Mouse (Mus musculus) Patski (cell line): ENCODE measurements at regions not wholly inside any gene's neighbourhood (a gene's known extent, or its start where the extent isn't known, plus 50 kb on each side); places are given as distances from the start of the nearest gene placed in this dataset.

Experiments used
- ATAC-seq: fragments of 100-300 bp; one replicate; pipeline ENCODE4 v1.8.0; 2021
- CTCF ChIA-PET: fragments of 350-600 bp; sonication (Branson Sonifier 250); formaldehyde crosslinking; loops from one replicate; lab custom pipeline; 2022; ENCODE audit warnings: inconsistent platforms; lab: Charles Lee
- POLR2A ChIA-PET: fragments of 350-600 bp; sonication (Branson Sonifier 250); formaldehyde crosslinking; loops from one replicate; lab custom pipeline; 2022; ENCODE audit warnings: antibody characterized with exemption, inconsistent platforms; lab: Charles Lee
- DNase-seq: peaks from one replicate; pipeline ENCODE4 v3.0.0-alpha.2; 2011; ENCODE audit warnings: low read depth, low spot score
- H3K27me3 ChIP-seq: fragments of 371-371 bp; one replicate; pipeline ENCODE4 v1.5.1; 2021
- CTCF ChIP-seq: fragments of 100-300 bp; IDR thresholded peaks from one replicate; pipeline ENCODE4 v1.5.1; 2021
- in situ Hi-C: fragments of 300-500 bp; cut with MboI; formaldehyde crosslinking; loops from 3 replicates; pipeline ENCODE4 v1.11.1; 2018; ENCODE audit warnings: low pct_unique_long_range_greater_than_20kb, mixed read lengths

- POLR2A ChIA-PET, result no interaction called here
- CTCF ChIA-PET, result no interaction called here
- no peak for ATAC-seq
- no peak for TF ChIP-seq CTCF
- peaks cover 17% of the 10 kb centered on the region for H3K27me3 ChIP-seq
- DNase-seq, result no peak
- in situ Hi-C loops, result no loop called here
Measured at GRCm38 (mm10) chr16:65916831-65917230, 101.8 kb downstream of the Vgll3 start.

- POLR2A ChIA-PET, result no interaction called here
- CTCF ChIA-PET, result no interaction called here
- TF ChIP-seq CTCF, result no peak
Measured at GRCm38 (mm10) chr16:65925986-65926385, 110.9 kb downstream of the Vgll3 start.

GRCm38 (mm10) chr16:65963829-65964228 lies 148.8 kb downstream of the Vgll3 start:
- POLR2A ChIA-PET, result no interaction called here
- in situ Hi-C loops, result no loop called here
- ATAC-seq (no peak), DNase-seq (no peak)
- TF ChIP-seq CTCF, result no peak
- CTCF ChIA-PET, result no interaction called here
- H3K27me3 ChIP-seq, result peaks cover 57% of the 10 kb centered on the region

More at GRCm38 (mm10) chr16:65925986-65926385, 110.9 kb downstream of the Vgll3 start:
- peaks cover 25% of the 10 kb centered on the region for H3K27me3 ChIP-seq
- ATAC-seq, result no peak
- in situ Hi-C loops, result no loop called here
- DNase-seq, result no peak

DNA sequence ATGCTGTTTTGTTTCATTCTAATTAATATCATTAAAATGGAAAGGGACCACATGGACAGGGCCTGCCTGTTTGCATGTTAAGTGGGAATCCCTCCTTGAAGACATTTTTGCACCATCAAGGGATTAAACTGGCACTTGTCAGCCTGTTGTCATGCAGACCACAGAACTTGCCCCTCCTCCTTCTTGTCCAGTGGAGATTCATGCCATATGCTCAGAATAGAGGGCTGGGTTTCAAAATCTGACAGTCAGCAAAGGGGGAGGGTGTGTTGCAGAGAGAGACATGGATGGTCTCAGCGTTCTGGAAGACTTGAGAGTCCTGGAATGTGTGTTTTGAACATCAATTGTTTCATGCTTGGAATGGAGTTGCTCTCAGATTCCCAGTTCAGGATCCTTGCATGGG lies 149.2 kb downstream of the Vgll3 start:
- CTCF ChIA-PET, result interaction anchor here (1.2 kb wide), 1 partner anchor 43 kb away, joined by 3 read pairs; no protein-coding TSS in a partner anchor
- no peak for TF ChIP-seq CTCF
- no peak for DNase-seq
- ATAC-seq, result no peak
- POLR2A ChIA-PET, result no interaction called here
- in situ Hi-C loops, result no loop called here
- peaks cover 60% of the 10 kb centered on the region for H3K27me3 ChIP-seq

- CTCF ChIA-PET, result no interaction called here
- DNase-seq (no peak), ATAC-seq (no peak)
- POLR2A ChIA-PET, result no interaction called here
- in situ Hi-C loops, result no loop called here
- peaks cover 41% of the 10 kb centered on the region for H3K27me3 ChIP-seq
- no peak for TF ChIP-seq CTCF
Measured at GRCm38 (mm10) chr16:65977075-65977474, 162.0 kb downstream of the Vgll3 start.

DNA sequence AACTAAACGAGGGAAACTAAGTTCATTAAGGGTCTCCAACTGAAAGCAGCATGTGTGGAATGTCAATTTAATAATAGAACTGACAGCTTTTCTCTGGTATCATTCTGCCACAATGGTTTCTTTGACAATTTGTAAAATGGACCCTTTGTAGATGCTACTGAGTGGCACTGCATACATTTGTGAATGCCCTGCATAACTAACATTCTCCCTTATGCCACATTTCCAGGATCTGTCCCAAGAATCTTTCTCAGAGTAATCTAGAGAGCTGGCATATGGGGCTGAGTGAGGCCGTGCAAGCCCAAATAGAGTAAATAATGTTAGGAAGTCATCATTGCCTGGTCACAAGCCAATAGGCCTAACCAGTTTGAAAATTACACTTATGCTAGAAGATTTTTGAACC lies 172.1 kb downstream of the Vgll3 start:
- H3K27me3 ChIP-seq, result peaks cover 10% of the 10 kb centered on the region
- POLR2A ChIA-PET, result no interaction called here
- in situ Hi-C loops, result no loop called here
- no peak for TF ChIP-seq CTCF
- DNase-seq, result no peak
- ATAC-seq, result no peak
- CTCF ChIA-PET, result interaction anchor here (0.7 to 1.6 kb wide), 3 partner anchors 10 to 21 kb away, joined by 3 read pairs; no protein-coding TSS in a partner anchor

DNA sequence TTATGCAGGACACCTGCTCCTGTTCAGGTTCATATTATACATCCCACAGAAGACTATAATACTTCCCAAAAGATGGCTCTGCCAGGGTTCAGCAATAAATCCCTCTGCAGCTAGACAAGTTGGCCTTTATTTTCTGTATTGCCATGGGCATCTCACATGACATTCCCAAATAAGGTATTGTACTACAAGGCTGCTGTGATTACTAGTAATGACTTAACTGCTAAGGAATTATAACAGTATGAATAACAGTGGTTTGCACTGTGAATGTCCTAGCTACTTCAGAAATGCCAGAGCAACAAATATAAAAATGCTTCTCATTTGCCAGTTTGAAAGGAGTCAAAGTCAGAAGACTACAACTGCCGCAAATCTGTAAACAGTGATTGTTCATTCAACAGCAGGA lies 184.3 kb downstream of the Vgll3 start:
- peak; percentile 98 for ATAC-seq
- no peak for DNase-seq
- no peak for TF ChIP-seq CTCF
- no peaks in the 10 kb centered on the region for H3K27me3 ChIP-seq
- POLR2A ChIA-PET, result no interaction called here
- in situ Hi-C loops, result no loop called here
- CTCF ChIA-PET, result interaction anchor here (1.9 kb wide), 1 partner anchor 214 kb away, joined by 10 read pairs; no protein-coding TSS in a partner anchor

DNA sequence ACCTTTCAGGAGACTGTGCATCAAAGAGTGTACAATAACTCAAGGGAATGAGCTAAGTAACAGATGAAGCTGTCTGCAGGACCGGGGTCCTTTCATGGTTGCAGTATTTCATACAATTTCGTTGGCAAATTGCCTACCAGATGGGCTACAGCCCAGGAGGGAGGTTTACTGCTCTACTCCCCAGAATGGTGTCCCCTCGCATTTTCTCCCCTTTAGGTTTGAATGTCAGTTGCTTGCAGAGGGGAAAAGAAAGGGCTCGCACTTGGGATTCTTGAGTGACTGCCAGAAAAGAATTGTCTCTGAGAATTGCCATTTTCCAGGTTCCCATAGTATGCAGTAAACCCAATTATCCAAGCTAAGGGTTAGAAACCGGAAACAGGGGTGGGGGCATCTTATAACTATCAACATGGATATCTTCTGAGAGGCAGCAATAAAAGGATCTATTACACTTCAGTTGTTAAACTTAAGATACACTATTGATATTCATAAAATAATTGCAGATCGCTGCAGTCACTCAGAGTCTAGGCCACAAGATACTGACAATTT lies 185.7 kb downstream of the Vgll3 start:
- in situ Hi-C loops, result loop anchor here (5.0 to 10.0 kb wide), 2 partner anchors 106 to 194 kb away; no protein-coding TSS in a partner anchor
- ChIA-PET CTCF (interaction anchor here (1.9 kb wide), 1 partner anchor 215 kb away, joined by 10 read pairs; no protein-coding TSS in a partner anchor), POLR2A (no interaction called here)
- DNase-seq (no peak), ATAC-seq (no peak)
- TF ChIP-seq CTCF, result no peak
- H3K27me3 ChIP-seq, result no peaks in the 10 kb centered on the region

GRCm38 (mm10) chr16:66004689-66005088 lies 189.6 kb downstream of the Vgll3 start:
- CTCF ChIA-PET, result interaction anchor here (1.2 kb wide), 1 partner anchor 219 kb away, joined by 6 read pairs; no protein-coding TSS in a partner anchor
- DNase-seq, result no peak
- POLR2A ChIA-PET, result no interaction called here
- in situ Hi-C loops, result loop anchor here (5.0 to 10.0 kb wide), 2 partner anchors 110 to 197 kb away; no protein-coding TSS in a partner anchor
- no peak for TF ChIP-seq CTCF
- no peaks in the 10 kb centered on the region for H3K27me3 ChIP-seq
- no peak for ATAC-seq

- DNase-seq, result no peak
- ATAC-seq, result peak; percentile 51
- in situ Hi-C loops, result loop anchor here (10.0 kb wide), 1 partner anchor 111 kb away; no protein-coding TSS in a partner anchor
- H3K27me3 ChIP-seq, result peaks cover 5% of the 10 kb centered on the region
- ChIA-PET POLR2A (no interaction called here), CTCF (interaction anchor here (0.8 to 2.5 kb wide), 10 partner anchors 10 to 376 kb away, joined by 3 to 15 read pairs (median 4); no protein-coding TSS in a partner anchor)
- TF ChIP-seq CTCF, result peak; percentile 56
Measured at GRCm38 (mm10) chr16:66005954-66006580, 191.0 kb downstream of the Vgll3 start.

GRCm38 (mm10) chr16:66013608-66014007 lies 198.6 kb downstream of the Vgll3 start:
- ChIA-PET POLR2A (no interaction called here), CTCF (interaction anchor here (0.8 to 1.5 kb wide), 7 partner anchors 11 to 384 kb away, joined by 3 to 5 read pairs (median 3); no protein-coding TSS in a partner anchor)
- H3K27me3 ChIP-seq, result peaks cover 51% of the 10 kb centered on the region
- peak; percentile 57 for TF ChIP-seq CTCF
- in situ Hi-C loops, result loop anchor here (5.0 kb wide), 1 partner anchor 381 kb away; no protein-coding TSS in a partner anchor
- no peak for ATAC-seq
- DNase-seq, result no peak
